Mouse (Mus musculus): ENCODE measurements around the gene Gcgr. TPM values are rescaled to one million over a fixed set of nuclear protein-coding genes. Genes with fewer than 3 reads are reported as not detected.

Gene Gcgr
- polyA plus RNA-seq, 1 experiment, result not detected

GRCm38 (mm10) chr11:120538955-120539284, 8.4 kb downstream of the Gcgr start:
- WGBS, result 54% methylated on average over 8 of the region's 8 CpGs
- Histone ChIP-seq H3K4me3 (ENCODE audit: insufficient read depth, low read depth, low read length) (no peak overlapping the region), H3K27ac (ENCODE audit: insufficient read depth, low read depth, low read length) (no peak overlapping the region), H3K4me1 (ENCODE audit: control insufficient read depth, insufficient read depth, low read length) (peaks cover 16% of the 10 kb centered on the region)
- TF ChIP-seq POLR2A (IDR thresholded peaks at IDR 0.05; ENCODE audit: insufficient read depth, low read depth, low read length), result no peak

- TF ChIP-seq POLR2A (IDR thresholded peaks at IDR 0.05; ENCODE audit: insufficient read depth, low read depth, low read length), result no peak
- no peak for TF ChIP-seq CTCF (IDR thresholded peaks at IDR 0.05; ENCODE audit: insufficient read depth, low read depth, low read length)
- Histone ChIP-seq H3K4me1 (ENCODE audit: control insufficient read depth, insufficient read depth, low read length) (peaks cover 16% of the 10 kb centered on the region), H3K27ac (ENCODE audit: insufficient read depth, low read depth, low read length) (no peak overlapping the region), H3K4me3 (ENCODE audit: insufficient read depth, low read depth, low read length) (no peak overlapping the region)
- 21% methylated on average over 10 of the region's 10 CpGs for WGBS
Observed at GRCm38 (mm10) chr11:120539285-120540014, 9.0 kb downstream of the Gcgr start.

GRCm38 (mm10) chr11:120541907-120542306, 11.4 kb downstream of the Gcgr start:
- Histone ChIP-seq H3K4me1 (ENCODE audit: control insufficient read depth, insufficient read depth, low read length) (peaks cover 16% of the 10 kb centered on the region), H3K4me3 (ENCODE audit: insufficient read depth, low read depth, low read length) (no peak overlapping the region), H3K27ac (ENCODE audit: insufficient read depth, low read depth, low read length) (no peak overlapping the region)
- TF ChIP-seq CTCF (IDR thresholded peaks at IDR 0.05; ENCODE audit: insufficient read depth, low read depth, low read length) (no peak), POLR2A (IDR thresholded peaks at IDR 0.05; ENCODE audit: insufficient read depth, low read depth, low read length) (no peak)
- 35% methylated on average over 4 of the region's 4 CpGs for WGBS

- H3K27ac ChIP-seq (ENCODE audit: insufficient read depth, low read depth, low read length), result no peak overlapping the region
- no peak overlapping the region for H3K4me3 ChIP-seq (ENCODE audit: insufficient read depth, low read depth, low read length)
- WGBS, result 84% methylated on average over 6 of the region's 6 CpGs
- TF ChIP-seq CTCF (IDR thresholded peaks at IDR 0.05; ENCODE audit: insufficient read depth, low read depth, low read length) (no peak), POLR2A (IDR thresholded peaks at IDR 0.05; ENCODE audit: insufficient read depth, low read depth, low read length) (no peak)
- peaks cover 16% of the 10 kb centered on the region for H3K4me1 ChIP-seq (ENCODE audit: control insufficient read depth, insufficient read depth, low read length)
Observed at GRCm38 (mm10) chr11:120542376-120542775, 11.9 kb downstream of the Gcgr start.

DNA sequence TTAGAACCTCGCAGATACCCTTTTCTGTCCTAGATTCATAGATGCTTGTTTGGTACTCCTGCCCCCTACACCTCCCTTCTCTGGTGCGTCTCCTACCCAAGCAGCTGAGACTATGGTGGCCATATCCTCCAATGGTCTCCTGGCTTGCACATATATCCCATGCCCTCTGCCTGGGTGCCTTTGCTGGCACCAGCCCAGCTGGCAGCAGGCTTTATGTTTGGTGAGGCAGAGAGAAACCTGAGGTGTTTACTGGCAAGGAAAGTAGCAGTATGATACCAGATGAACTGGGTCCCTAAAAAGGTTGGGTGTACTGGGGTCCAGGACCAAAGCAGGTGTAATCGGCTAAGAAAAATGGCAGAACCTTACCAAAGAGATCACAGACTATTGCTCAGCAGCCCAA, 15.5 kb downstream of the Gcgr start:
- no peak overlapping the region for H3K27ac ChIP-seq (ENCODE audit: insufficient read depth, low read depth, low read length)
- H3K4me1 ChIP-seq (ENCODE audit: control insufficient read depth, insufficient read depth, low read length), result peaks cover 22% of the 10 kb centered on the region
- TF ChIP-seq CTCF (IDR thresholded peaks at IDR 0.05; ENCODE audit: insufficient read depth, low read depth, low read length), result no peak
- TF ChIP-seq POLR2A (IDR thresholded peaks at IDR 0.05; ENCODE audit: insufficient read depth, low read depth, low read length), result no peak
- 86% methylated on average over 3 of the region's 3 CpGs for WGBS
- no peak overlapping the region for H3K4me3 ChIP-seq (ENCODE audit: insufficient read depth, low read depth, low read length)

- TF ChIP-seq POLR2A (IDR thresholded peaks at IDR 0.05; ENCODE audit: insufficient read depth, low read depth, low read length) (no peak), CTCF (IDR thresholded peaks at IDR 0.05; ENCODE audit: insufficient read depth, low read depth, low read length) (no peak)
- Histone ChIP-seq H3K4me1 (ENCODE audit: control insufficient read depth, insufficient read depth, low read length) (peaks cover 22% of the 10 kb centered on the region), H3K4me3 (ENCODE audit: insufficient read depth, low read depth, low read length) (no peak overlapping the region), H3K27ac (ENCODE audit: insufficient read depth, low read depth, low read length) (no peak overlapping the region)
- 45% methylated on average over 2 of the region's 2 CpGs for WGBS
Observed at GRCm38 (mm10) chr11:120547469-120547868, 17.0 kb downstream of the Gcgr start.

- 64% methylated on average over 3 of the region's 3 CpGs for WGBS
- Histone ChIP-seq H3K27ac (ENCODE audit: insufficient read depth, low read depth, low read length) (no peak overlapping the region), H3K4me1 (ENCODE audit: control insufficient read depth, insufficient read depth, low read length) (peaks cover 22% of the 10 kb centered on the region), H3K4me3 (ENCODE audit: insufficient read depth, low read depth, low read length) (no peak overlapping the region)
- TF ChIP-seq CTCF (IDR thresholded peaks at IDR 0.05; ENCODE audit: insufficient read depth, low read depth, low read length) (no peak), POLR2A (IDR thresholded peaks at IDR 0.05; ENCODE audit: insufficient read depth, low read depth, low read length) (no peak)
Observed at GRCm38 (mm10) chr11:120548214-120548613, 17.7 kb downstream of the Gcgr start.

DNA sequence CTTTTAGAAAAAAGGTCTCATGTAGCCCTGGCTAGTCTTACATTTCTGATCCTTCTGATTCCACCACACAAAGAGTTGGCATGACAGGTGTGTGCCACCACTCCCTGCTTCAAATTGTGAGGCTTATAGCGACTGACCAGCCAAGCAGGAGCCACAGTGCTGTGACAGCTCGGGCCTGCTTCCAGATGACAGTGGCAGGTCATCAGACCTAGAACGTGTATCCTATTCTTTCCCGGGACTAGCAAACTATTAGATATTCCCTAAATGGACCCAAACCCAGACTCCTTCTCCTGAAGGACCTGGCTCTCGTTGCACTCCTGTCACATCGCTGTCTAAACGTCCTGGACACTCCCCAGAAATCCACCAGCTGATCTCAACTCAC, 18.3 kb downstream of the Gcgr start:
- TF ChIP-seq POLR2A (IDR thresholded peaks at IDR 0.05; ENCODE audit: insufficient read depth, low read depth, low read length) (no peak), CTCF (IDR thresholded peaks at IDR 0.05; ENCODE audit: insufficient read depth, low read depth, low read length) (no peak)
- Histone ChIP-seq H3K4me1 (ENCODE audit: control insufficient read depth, insufficient read depth, low read length) (peaks cover 22% of the 10 kb centered on the region), H3K4me3 (ENCODE audit: insufficient read depth, low read depth, low read length) (peak overlapping the region; percentile 86), H3K27ac (ENCODE audit: insufficient read depth, low read depth, low read length) (no peak overlapping the region)
- 11% methylated on average over 7 of the region's 7 CpGs for WGBS

GRCm38 (mm10) chr11:120549168-120549945, 18.9 kb downstream of the Gcgr start, which contains the start of gene Mcrip1:
TSS of gene Mcrip1 (minus strand) at chr11:120549727.
- under 1% methylated on average over 81 of the region's 87 CpGs for WGBS
- peak within 1 kb of the TSS; percentile 86 for H3K4me3 ChIP-seq (ENCODE audit: insufficient read depth, low read depth, low read length)
- TF ChIP-seq POLR2A (IDR thresholded peaks at IDR 0.05; ENCODE audit: insufficient read depth, low read depth, low read length), result peak; percentile 76
- no peak for TF ChIP-seq CTCF (IDR thresholded peaks at IDR 0.05; ENCODE audit: insufficient read depth, low read depth, low read length)
- H3K27ac ChIP-seq (ENCODE audit: insufficient read depth, low read depth, low read length), result peak within 1 kb of the TSS; percentile 45; the same call in 1 of the 2 replicates
- H3K4me1 ChIP-seq (ENCODE audit: control insufficient read depth, insufficient read depth, low read length), result peaks cover 22% of the 10 kb centered on the region

Data from olfactory bulb, adult 2 months (tissue).